Mouse (Mus musculus) liver, embryonic 12.5 days (tissue): ENCODE data around the gene Khdc1a. TPM values are rescaled to one million over a fixed set of nuclear protein-coding genes. Genes with fewer than 3 reads are reported as not detected.

ENCODE experiments used
- polyA plus RNA-seq: library from polyadenylated mRNA; unstranded; fragments of >200 nt; fragmentation: Nextera tagmentation; extraction: Ambion mirVana; gene quantifications from 2 replicates; pipeline ENCODE4 v1.2.1, GENCODE M21; 2016

Khdc1a gene
- polyA plus RNA-seq, 1 experiment from 2014 or later, result not detected

Other genes starting within 250 kb of the Khdc1a start
- gene Tmem14a, start 131.1 kb upstream of the Khdc1a start, polyA plus RNA-seq, result 4.2 and 4.9 TPM in 2 replicates
- gene Gsta3, start 109.1 kb upstream of the Khdc1a start, polyA plus RNA-seq, result 5.4 and 5.6 TPM in 2 replicates
- not detected in 2 replicates for gene Khdc1c, start 18.7 kb downstream of the Khdc1a start, polyA plus RNA-seq
- not detected in 2 replicates for gene Khdc1b, start 33.9 kb downstream of the Khdc1a start, polyA plus RNA-seq